Mouse (Mus musculus): ENCODE results near the gene Nlrp3.

DNA sequence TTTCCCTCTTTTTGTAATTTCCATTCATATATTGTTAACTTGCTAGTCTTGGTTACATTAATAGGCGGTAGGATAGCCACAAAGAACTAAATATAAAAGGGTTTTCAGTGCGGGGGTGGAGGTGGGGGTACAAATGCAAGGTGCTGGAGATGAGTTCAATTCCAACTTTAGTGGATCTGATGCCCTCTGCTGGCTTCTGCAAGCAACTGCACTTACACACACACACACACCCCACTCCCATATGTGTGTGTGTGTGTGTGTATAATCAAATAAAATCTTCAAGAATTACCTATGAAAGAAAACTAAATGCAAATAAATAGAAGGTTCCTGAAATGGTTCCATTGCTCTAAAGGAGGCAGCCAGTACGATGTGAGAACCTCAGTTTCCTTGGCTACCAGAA lies 27.9 kb downstream of the Nlrp3 start:
- no peak for TF ChIP-seq USF1 (IDR thresholded peaks at IDR 0.05; ENCODE audit: low read depth)
- peak; percentile 2 for TF ChIP-seq CTCF (IDR thresholded peaks at IDR 0.05; ENCODE audit: control insufficient read depth, insufficient read depth, insufficient read length)

All from C2C12 (cell line).